9 mouse cellular contexts compared by ENCODE assay signal in the genomic region with DNA sequence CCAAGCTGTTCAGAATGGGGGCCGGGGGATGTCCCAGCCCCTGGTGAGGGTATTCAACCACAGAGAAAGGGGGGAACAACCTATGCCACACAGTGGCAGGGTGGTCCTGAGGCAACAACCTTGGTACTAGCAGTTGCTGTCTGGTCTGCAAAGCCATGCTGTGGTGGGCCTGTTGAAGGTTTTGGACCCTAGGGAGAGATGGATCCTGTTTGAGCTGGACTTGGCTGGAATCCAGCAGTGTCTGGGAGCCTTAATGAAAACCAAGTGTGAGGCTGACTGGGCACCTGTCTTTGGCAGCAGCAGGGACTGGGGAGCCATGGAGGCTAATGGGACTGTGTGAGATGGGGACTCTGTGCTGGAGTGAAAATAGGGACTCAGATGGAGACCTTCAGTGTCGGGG. TPM values are rescaled to one million over a fixed set of nuclear protein-coding genes. Genes with fewer than 3 reads are reported as not detected.
DNase-seq lines count a peak whose midpoint lies in the region; ATAC-seq and TF ChIP-seq lines count a peak whose summit lies in the region.
"Had no signal": no experiment of that assay in that cellular context is flagged by ENCODE, and none has a peak within 500 bp of the region (broad histone marks: within the 10 kb centered on the region; RNA-seq: fewer than 3 reads in every experiment).

No protein-coding gene starts in this region.

- 0 out of 2 replicates have a peak, but pooled peaks cover 2% of the 10 kb centered on the region for H3K27me3 ChIP-seq in heart, embryonic 11.5 days (ENCODE audit: control insufficient read depth, insufficient read depth, low read length)
- no peaks in the 10 kb centered on the region for H3K27me3 ChIP-seq in midbrain, embryonic 13.5 days

- no peak overlapping the region; the same call in 1 of the 2 replicates for H3K9ac ChIP-seq in heart, embryonic 11.5 days (ENCODE audit: low read depth, low read length)
- H3K9ac ChIP-seq in midbrain, embryonic 13.5 days (replicated peaks) = 0 out of 2 replicates have a peak overlapping the region, but pooled peaks have one; percentile 3

- peak; percentile 8; the same call in 1 of the 2 replicates for ATAC-seq in heart, embryonic 11.5 days (replicated peaks; ENCODE audit: insufficient number of reproducible peaks, low FRiP score, low TSS enrichment)
- ATAC-seq in midbrain, embryonic 13.5 days = peak; percentile 72
- ATAC-seq: Patski had no signal

- peaks cover 22% of the 10 kb centered on the region for H3K4me1 ChIP-seq in lung, adult 2 months (ENCODE audit: control insufficient read depth, insufficient read depth, low read length)
- peaks cover 48% of the 10 kb centered on the region for H3K4me1 ChIP-seq in heart, embryonic 11.5 days (ENCODE audit: control insufficient read depth, insufficient read depth, low read length)
- H3K4me1 ChIP-seq in midbrain, embryonic 13.5 days (replicated peaks) = peaks cover 26% of the 10 kb centered on the region

- H3K4me2 ChIP-seq in heart, embryonic 11.5 days = peak overlapping the region; percentile 54
- H3K4me2 ChIP-seq in midbrain, embryonic 13.5 days (replicated peaks) = peak overlapping the region; percentile 33

- DNase-seq in lung, adult 2 months = no peak
- no peak for DNase-seq in lung, postnatal 25 days (ENCODE audit: low spot score)
- peak; percentile 54 for DNase-seq in kidney, adult 9 months
- no peak for DNase-seq in T-cell, adult 2 months (ENCODE audit: low spot score)
- DNase-seq in layer of hippocampus, postnatal 14 days (ENCODE audit: low spot score in 2 of 2) = no peak
- DNase-seq in spleen, adult 18-20 months = no peak

- TF ChIP-seq POLR2A in lung, adult 2 months (IDR thresholded peaks at IDR 0.05; ENCODE audit: borderline replicate concordance, extremely low read depth, low read depth, low read length) = 0 out of 2 replicates have a peak, but pooled peaks have one; percentile 26

- no peaks in the 10 kb centered on the region for H3K9me3 ChIP-seq in heart, embryonic 11.5 days (replicated peaks; ENCODE audit: control insufficient read depth, low read length)
- no peaks in the 10 kb centered on the region for H3K9me3 ChIP-seq in midbrain, embryonic 13.5 days

- H3K36me3 ChIP-seq in heart, embryonic 11.5 days (ENCODE audit: control insufficient read depth, insufficient read depth, low read length) = no peaks in the 10 kb centered on the region
- no peaks in the 10 kb centered on the region for H3K36me3 ChIP-seq in midbrain, embryonic 13.5 days

- no peak for TF ChIP-seq CTCF in lung, adult 2 months (IDR thresholded peaks at IDR 0.05; ENCODE audit: insufficient read depth, low read length)

- 56% methylated on average over 2 of the region's 2 CpGs for WGBS in lung, adult 2 months
- WGBS in heart, embryonic 11.5 days (ENCODE audit: insufficient replicate concordance) = 40% methylated on average over 2 of the region's 2 CpGs
- WGBS in midbrain, embryonic 13.5 days = 70% methylated on average over 2 of the region's 2 CpGs

- peak overlapping the region; percentile 66 for H3K4me3 ChIP-seq in lung, adult 2 months (replicated peaks; ENCODE audit: extremely low read depth, low read depth, low read length)
- H3K4me3 ChIP-seq in heart, embryonic 11.5 days (ENCODE audit: low read depth, low read length) = peak overlapping the region; percentile 25
- H3K4me3 ChIP-seq in midbrain, embryonic 13.5 days (replicated peaks) = no peak overlapping the region; the same call in 1 of the 2 replicates

- H3K27ac ChIP-seq in heart, embryonic 11.5 days (ENCODE audit: low read depth, low read length) = 0 out of 2 replicates have a peak overlapping the region, but pooled peaks have one; percentile 30
- H3K27ac ChIP-seq in midbrain, embryonic 13.5 days = peak overlapping the region; percentile 71

RNA-seq across cellular contexts. Expression of a gene that starts 0.5 kb away (rescaled TPM):
- 50.7 and 73.0 TPM in 2 replicates for polyA plus RNA-seq in lung, adult 2 months (2012; rRNA removed)
- 9.0 and 14.2 TPM in 2 replicates for polyA plus RNA-seq in heart, embryonic 11.5 days (2014; fragmentation: Nextera tagmentation; extraction: Ambion mirVana)
- polyA plus RNA-seq in midbrain, embryonic 13.5 days (2015; fragmentation: Nextera tagmentation; extraction: Ambion mirVana) = 6.0 and 6.9 TPM in 2 replicates
- 10 to 100 TPM; 12.7 to 14.7 TPM for total RNA-seq in layer of hippocampus, postnatal 14 days (2021)

RNA-seq across cellular contexts. Expression of a gene that starts 7.7 kb away (rescaled TPM):
- 0.19 and 0.32 TPM in 2 replicates for polyA plus RNA-seq in lung, adult 2 months (2012; rRNA removed)
- polyA plus RNA-seq in heart, embryonic 11.5 days (2014; fragmentation: Nextera tagmentation; extraction: Ambion mirVana) = 0.15 and 0.23 TPM in 2 replicates
- polyA plus RNA-seq in midbrain, embryonic 13.5 days (2015; fragmentation: Nextera tagmentation; extraction: Ambion mirVana) = not detected in 2 replicates
- total RNA-seq in layer of hippocampus, postnatal 14 days (2021) = 1 to 10 TPM; 1.1 to 1.4 TPM

RNA-seq across cellular contexts. Expression of a gene that starts 51.9 kb away (rescaled TPM):
- 6.2 and 9.5 TPM in 2 replicates for polyA plus RNA-seq in lung, adult 2 months (2012; rRNA removed)
- 0.30 TPM in 1 of 2 replicates, not detected in the other for polyA plus RNA-seq in heart, embryonic 11.5 days (2014; fragmentation: Nextera tagmentation; extraction: Ambion mirVana)
- 3.6 and 3.8 TPM in 2 replicates for polyA plus RNA-seq in midbrain, embryonic 13.5 days (2015; fragmentation: Nextera tagmentation; extraction: Ambion mirVana)
- 10 to 100 TPM; 46.3 to 46.7 TPM for total RNA-seq in layer of hippocampus, postnatal 14 days (2021)
